Mouse (Mus musculus) thymus, postnatal 25 days (tissue): ENCODE data around the gene Gucy2d.

Experiments
- DNase-seq: peaks from one replicate; pipeline ENCODE4 v3.0.0; 2022

Gucy2d gene

GRCm38 (mm10) chr7:98490911-98491310 is 50.7 kb downstream of the Gucy2d start:
- no peak for DNase-seq

DNA sequence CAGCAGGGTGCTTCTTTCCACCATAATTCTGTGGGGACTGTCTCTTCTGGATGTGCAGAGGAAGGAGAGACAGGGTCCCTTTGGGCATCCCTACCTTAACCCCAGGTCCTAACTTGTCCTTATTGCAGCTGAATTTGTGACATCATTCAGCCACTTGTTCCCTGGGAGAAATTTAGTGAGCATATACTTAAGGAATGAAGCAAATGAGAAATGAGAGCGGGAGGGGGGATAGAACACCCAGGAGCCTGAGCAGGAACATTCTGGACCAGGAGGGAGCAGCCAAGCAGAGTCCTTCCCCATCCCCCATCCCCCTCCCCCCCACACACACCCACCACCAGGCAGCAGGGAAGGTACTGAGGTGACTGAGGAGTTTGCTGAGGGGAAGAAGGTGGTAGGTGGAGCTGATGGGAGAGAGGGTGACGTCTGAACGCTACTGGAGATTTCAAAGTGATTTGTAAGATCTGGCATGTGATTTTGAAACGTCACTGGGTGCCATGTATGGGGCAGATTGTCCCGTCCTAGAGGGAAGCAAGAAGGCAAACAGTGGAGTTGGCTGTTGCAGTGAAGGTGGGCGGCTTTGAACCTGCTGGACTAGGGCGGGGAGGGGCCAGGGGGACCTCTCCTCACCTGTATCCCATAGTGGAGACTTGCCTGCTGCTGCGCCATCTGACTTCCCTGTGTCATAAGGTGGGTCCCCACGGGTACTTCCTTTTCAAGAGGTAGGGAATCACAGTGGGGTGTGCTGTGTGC is 51.4 kb downstream of the Gucy2d start:
- DNase-seq = no peak

- DNase-seq = no peak
These were observed 52.1 kb downstream of the Gucy2d start for GRCm38 (mm10) chr7:98492331-98492730.

DNA sequence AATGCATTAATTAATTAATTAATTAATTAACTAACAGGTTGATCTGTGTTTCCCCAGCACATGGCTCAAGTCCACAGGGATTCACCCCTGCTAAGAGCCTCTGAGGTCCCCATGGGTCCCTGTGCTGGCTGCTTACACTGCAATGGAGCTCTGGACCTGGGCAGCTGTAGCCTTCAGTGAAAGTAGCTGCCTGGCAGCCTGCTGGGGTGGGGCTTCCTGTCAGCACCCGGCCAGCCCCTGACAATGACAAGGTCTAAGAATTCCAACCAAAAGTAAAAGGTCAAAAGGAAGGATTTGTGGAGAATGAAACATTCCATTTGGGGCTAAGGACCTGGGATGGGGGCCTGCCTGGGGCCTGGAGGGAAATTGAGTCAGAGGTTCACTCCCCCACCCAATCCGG is 53.1 kb downstream of the Gucy2d start:
- DNase-seq = no peak

DNA sequence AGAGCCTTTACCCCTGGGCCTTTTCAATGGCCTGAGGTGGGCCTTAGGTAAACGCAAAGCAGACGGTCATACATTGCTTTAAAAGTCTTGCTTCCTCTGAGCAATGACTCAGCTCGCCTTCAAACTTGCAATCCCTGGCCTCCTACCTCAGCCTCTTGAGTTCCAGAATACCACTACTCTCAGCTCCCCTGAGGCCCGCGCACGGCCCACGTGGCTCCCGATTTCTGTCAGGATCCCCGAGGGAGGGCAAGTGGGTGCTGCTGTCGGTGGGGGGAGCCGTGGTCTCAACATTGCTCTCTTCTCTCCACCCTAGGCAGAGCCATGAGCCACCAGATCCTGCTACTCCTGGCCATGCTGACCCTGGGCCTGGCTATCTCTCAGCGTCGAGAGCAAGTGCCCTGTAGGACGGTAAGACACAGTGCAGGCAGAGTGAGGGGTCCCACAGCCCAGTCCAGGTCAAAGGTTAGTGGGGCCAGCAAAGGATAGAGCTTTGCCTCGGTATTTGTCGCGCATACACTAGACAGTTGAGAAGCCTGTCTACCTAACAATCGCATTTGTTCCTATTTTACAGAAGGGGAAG is 53.8 kb downstream of the Gucy2d start:
- DNase-seq = no peak

- no peak for DNase-seq
These were observed 55.4 kb downstream of the Gucy2d start for GRCm38 (mm10) chr7:98495591-98495990.

- no peak for DNase-seq
These were observed 57.2 kb downstream of the Gucy2d start for GRCm38 (mm10) chr7:98497451-98497850.

- no peak for DNase-seq
These were observed 57.9 kb downstream of the Gucy2d start for GRCm38 (mm10) chr7:98498101-98498500.

DNA sequence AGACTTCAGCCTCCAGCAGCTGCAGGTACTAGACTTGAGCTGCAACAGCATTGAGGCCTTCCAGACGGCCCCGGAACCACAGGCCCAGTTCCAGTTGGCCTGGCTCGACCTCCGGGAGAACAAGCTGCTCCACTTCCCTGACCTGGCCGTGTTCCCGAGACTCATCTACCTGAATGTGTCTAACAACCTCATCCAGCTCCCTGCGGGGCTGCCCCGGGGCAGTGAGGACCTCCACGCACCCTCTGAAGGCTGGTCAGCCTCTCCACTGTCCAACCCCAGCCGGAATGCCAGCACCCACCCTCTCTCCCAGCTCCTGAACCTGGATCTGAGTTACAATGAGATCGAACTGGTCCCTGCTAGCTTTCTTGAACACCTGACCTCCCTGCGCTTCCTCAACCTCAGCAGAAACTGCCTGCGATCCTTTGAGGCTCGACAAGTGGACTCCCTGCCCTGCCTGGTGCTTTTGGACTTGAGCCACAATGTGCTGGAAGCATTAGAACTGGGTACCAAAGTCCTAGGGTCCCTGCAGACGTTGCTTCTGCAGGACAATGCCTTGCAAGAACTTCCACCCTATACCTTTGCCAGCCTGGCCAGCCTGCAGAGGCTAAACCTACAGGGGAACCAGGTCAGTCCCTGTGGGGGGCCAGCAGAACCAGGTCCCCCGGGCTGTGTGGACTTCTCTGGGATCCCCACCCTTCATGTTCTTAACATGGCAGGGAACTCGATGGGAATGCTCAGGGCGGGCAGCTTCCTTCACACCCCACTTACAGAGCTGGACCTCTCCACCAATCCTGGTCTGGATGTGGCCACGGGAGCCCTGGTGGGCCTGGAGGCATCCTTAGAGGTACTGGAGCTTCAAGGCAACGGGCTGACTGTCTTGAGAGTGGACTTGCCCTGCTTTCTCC is 58.7 kb downstream of the Gucy2d start:
- no peak for DNase-seq

- no peak for DNase-seq
These were observed 59.5 kb downstream of the Gucy2d start for GRCm38 (mm10) chr7:98499561-98500292.

DNA sequence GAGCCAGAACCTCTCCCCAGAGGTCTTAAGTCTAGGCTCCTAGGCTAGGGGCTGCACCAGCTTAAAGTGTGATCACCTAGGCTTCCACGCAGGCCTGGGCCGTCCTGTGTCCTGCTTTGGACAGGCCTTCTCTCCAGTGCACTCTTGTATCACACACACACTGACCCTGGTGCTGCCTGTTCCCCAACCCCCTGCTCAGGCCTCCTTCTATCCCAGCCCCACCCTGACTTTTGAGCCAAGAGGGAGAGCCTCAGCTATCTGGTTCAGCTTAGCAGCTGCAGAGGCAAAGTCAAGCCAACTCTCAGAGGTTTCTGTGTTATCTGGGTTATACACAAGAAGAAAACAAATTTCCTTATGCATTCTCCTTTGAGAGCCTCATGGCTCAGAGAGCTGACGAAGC is 60.3 kb downstream of the Gucy2d start:
- no peak for DNase-seq

GRCm38 (mm10) chr7:98501078-98501477 is 60.9 kb downstream of the Gucy2d start:
- DNase-seq = no peak

GRCm38 (mm10) chr7:98502921-98503320 is 62.7 kb downstream of the Gucy2d start:
- DNase-seq = no peak

DNA sequence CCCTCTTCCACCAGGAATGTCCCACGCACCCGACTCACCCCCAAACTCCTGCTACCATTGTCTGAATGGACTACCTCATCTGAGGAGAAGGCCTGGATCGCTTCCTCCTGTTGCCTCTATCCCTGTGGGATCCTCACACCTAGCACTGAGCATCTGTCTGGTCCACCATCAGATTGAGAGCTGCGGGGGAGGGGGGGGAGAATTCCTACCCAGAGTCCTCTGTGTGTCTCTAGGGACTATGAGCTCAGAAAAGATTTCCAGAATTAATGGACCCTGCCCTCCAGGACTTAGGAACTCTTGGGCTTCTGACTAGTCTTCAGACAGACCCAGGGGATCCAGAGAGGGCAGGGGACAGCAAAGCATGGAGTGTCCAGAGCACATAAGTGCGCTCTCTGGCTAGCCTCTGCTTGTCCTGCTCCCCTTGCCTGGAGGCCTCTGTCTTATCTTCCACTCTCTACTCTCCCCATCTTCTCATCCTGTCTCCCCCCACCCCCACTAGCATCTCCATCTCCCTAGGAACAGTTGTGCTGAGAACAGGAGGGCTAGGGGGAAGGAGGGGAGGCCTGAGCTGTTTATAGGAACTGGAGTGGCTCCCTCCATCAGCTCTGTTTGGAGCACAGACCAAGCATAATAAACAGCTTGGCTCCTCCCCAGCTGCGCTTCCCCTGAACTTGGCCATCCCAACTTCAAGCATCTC is 63.9 kb downstream of the Gucy2d start:
- DNase-seq = no peak

DNA sequence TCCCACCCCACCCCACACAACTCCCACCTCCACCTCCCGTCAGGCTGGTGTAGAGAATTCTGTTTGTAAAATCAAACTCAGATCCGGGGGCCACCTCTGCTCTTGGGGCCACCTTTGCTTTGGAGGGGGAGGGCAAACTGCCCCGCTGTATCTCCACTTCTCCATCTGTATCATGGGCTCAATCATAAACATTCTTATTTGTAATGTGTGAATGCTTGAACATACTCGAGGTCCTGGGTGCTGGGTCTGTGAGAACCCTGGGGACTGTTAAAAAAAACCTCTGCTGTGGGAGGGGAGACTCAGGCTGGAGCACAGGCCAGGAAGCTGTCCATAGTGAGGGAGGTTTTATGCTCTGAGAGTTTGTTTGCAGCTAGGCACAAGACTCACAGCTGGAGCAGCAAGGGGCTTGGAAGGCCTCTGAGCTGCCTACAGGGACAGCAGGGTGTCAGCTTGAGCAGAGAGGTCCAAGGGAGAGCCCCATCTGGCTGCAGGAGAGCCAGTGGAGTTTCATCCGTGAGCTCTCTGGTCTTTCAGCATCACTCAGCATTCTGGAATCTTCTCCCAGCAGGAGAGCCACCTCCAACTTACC is 64.6 kb downstream of the Gucy2d start:
- no peak for DNase-seq

GRCm38 (mm10) chr7:98505664-98506063 is 65.4 kb downstream of the Gucy2d start:
- no peak for DNase-seq

DNA sequence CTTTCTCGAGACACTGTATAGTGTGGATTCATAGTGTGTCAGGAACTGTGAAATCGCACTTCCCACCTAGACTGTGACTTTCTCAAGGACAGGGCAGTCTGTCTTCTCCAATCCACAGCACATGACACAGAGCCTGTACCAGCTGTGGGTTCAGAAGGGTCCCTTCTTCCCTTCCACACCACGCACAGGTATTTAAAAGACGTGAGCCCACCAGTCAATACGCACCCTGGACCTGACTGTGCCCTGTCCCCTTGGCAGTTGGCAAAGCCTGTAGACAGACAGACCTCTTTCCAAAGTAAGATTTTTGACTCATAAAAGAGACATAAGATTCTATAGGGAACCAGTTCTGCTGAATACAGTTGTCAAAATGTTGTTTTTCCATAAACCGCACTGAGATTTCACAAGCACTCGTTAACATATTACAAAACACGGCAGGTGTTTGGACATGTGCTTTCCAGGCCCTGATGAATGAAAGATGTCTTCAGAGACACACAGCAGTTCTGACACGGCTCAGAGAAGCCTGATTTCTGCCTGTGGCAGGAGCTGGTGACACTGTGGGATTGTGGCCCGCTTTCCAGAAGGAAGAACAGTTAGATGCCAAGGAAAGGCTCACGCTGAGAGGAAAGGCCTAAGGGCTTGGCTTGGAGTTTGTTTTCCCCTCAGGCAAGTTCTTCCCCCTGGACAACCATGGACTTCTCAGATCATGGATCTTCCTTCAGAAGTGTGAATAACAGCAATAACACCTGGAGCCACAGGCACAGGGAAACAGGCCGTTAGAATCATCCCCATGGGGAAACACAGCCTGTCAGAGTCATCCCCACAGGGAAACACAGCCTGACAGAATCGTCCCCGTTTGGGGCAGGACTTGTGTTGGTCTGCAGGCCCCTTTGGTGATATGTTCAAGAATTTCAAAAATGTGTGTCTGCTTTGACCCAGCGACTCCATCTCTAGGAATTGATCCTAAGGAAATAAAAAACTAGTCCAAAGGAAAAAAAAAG is 71.0 kb downstream of the Gucy2d start:
- no peak for DNase-seq

DNA sequence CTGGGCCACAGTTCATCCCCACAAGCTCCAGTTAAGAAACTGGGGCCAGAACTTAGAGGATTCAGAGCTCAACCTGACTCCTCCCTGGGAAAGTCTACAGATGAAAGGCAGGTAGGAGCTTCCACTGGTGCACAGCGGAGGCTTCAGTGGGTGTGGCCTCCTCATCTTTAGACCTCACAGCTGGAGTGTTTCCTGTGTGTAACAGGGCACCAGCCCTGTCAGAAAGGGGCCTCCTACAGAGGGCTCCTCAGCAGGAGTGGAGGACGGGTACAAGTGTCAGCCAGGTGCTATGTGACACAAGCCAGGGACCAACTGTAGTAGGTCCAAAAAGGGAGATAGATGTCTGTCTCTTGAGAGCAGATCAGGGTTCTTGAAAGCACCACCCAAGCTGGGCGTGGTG is 73.0 kb downstream of the Gucy2d start:
- peak; percentile 73 for DNase-seq

GRCm38 (mm10) chr7:98522576-98522975 is 82.4 kb downstream of the Gucy2d start:
- peak; percentile 17 for DNase-seq

DNA sequence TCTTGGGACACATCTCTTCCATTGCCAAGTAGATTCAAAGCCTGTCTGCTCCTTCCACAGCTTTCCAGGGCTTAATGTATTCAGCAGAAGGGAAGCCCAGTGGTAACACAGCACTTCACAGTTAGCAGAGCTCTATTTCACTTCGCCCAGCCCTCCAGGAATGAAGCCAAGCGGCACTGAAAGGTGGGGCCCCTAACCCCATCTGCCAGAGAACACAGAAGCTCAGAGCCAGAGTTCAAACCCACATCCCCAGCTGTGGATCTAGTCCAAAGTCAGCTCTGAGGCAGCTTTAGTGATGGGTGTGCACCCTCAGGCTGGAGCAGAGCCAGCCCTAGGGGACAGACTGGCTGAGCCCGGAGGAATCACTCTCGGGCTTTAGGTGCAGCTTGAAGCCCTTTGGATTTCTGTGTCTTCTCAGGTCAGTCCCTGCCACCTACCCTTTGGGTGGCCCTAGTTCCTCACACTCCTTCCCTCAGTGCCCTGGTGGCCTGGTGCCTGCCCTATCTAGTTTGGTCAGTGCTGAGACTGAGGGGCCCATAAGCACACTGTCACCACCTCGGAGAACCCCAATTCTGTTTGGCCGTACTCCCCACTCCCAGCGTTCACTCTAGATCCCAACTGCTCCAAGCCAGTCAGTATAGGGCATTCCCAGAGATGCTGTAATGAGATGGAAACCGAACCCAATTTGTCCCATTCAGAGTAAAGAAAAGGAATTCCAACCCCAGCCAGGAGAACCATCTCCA is 83.0 kb downstream of the Gucy2d start:
- DNase-seq = peak; percentile 61
